26 mouse cellular contexts compared by ENCODE assay signal in genomic region chr17:27090068-27090467, GRCm38 (mm10).
"Had no signal": no experiment of that assay in that cellular context is flagged by ENCODE, and none has a peak within 500 bp of the region (broad histone marks: within the 10 kb centered on the region; RNA-seq: fewer than 3 reads in every experiment).

No protein-coding gene starts in this region.

- H3K27me3 ChIP-seq: heart, embryonic 13.5 days; heart, embryonic 15.5 days; kidney, embryonic 15.5 days; limb, embryonic 12.5 days; liver, embryonic 13.5 days; liver, embryonic 15.5 days had no signal

- H3K27ac ChIP-seq: heart, adult 2 months; heart, embryonic 13.5 days; heart, embryonic 15.5 days; hindbrain, embryonic 14.5 days; kidney, embryonic 15.5 days; kidney, postnatal 0 days; layer of hippocampus, adult 2 months; left cerebral cortex, adult 2 months; limb, embryonic 12.5 days; liver, embryonic 13.5 days; liver, embryonic 15.5 days had no signal

- H3K4me2 ChIP-seq: heart, embryonic 11.5 days; heart, embryonic 13.5 days; heart, embryonic 15.5 days; hindbrain, embryonic 14.5 days; kidney, embryonic 15.5 days; limb, embryonic 12.5 days; liver, embryonic 11.5 days; liver, embryonic 13.5 days; liver, embryonic 15.5 days had no signal

- H3K36me3 ChIP-seq: heart, embryonic 15.5 days; liver, embryonic 13.5 days; liver, embryonic 15.5 days had no signal

- ATAC-seq: hindbrain, embryonic 16.5 days; inflammation-experienced regulatory T-cells, adult 6 months had no signal

- H3K9ac ChIP-seq: heart, embryonic 13.5 days; heart, embryonic 15.5 days; hindbrain, embryonic 14.5 days; kidney, embryonic 15.5 days; limb, embryonic 12.5 days; liver, embryonic 13.5 days; liver, embryonic 15.5 days had no signal

- H3K9me3 ChIP-seq: heart, embryonic 13.5 days; heart, embryonic 15.5 days; kidney, embryonic 15.5 days; limb, embryonic 12.5 days; liver, embryonic 13.5 days; liver, embryonic 15.5 days had no signal

- H3K4me3 ChIP-seq: heart, adult 2 months; heart, embryonic 13.5 days; heart, embryonic 15.5 days; kidney, embryonic 15.5 days; layer of hippocampus, adult 2 months; left cerebral cortex, adult 2 months; limb, embryonic 12.5 days; liver, embryonic 13.5 days; liver, embryonic 15.5 days had no signal

- DNase-seq: gastrocnemius, postnatal 14 days; gastrocnemius, postnatal 36 days; heart, adult 11 months; heart, adult 2 months; heart, postnatal 14 days; heart, postnatal 36 days; kidney, adult 11 months; kidney, adult 2 months; kidney, adult 9 months; kidney, postnatal 14 days; kidney, postnatal 4 days; liver; liver, embryonic 13.5 days had no signal

- H3K4me1 ChIP-seq: heart, embryonic 13.5 days; heart, embryonic 15.5 days; liver, embryonic 13.5 days; liver, embryonic 15.5 days had no signal
